Mouse (Mus musculus) limb, embryonic 12.5 days (tissue): ENCODE data around the gene Jade3. TPM values are rescaled to one million over a fixed set of nuclear protein-coding genes. Genes with fewer than 3 reads are reported as not detected.
A peak's percentile ranks its signal among the peaks of the same experiment; 100 is the strongest.
"Not testable (repeated sequence)": the region's sequence is repeated elsewhere in the genome, so short reads cannot be mapped to it uniquely, and the experiment has no call there.

ENCODE experiments used
- ATAC-seq: fragments of 200-750 bp; cut with Nextera tagmentation; 2 replicates; pipeline ENCODE4 v1.8.0; 2017; ENCODE audit warnings: low read depth, moderate TSS enrichment; ENCODE audit not compliant: insufficient number of reproducible peaks, insufficient read depth, low FRiP score, low TSS enrichment
- H3K27ac ChIP-seq: fragments of 300-500 bp; sonication (generic); 2 replicates; pipeline ENCODE4 v1.5.1; 2016; ENCODE audit warnings: mild to moderate bottlenecking, moderate library complexity
- H3K27me3 ChIP-seq: fragments of 300-500 bp; sonication (generic); 2 replicates; pipeline ENCODE4 v1.6.1; 2016; ENCODE audit warnings: mild to moderate bottlenecking, moderate library complexity
- H3K36me3 ChIP-seq: fragments of 300-500 bp; sonication (generic); 2 replicates; pipeline ENCODE4 v1.6.1; 2016; ENCODE audit warnings: mild to moderate bottlenecking, moderate library complexity
- H3K4me1 ChIP-seq: fragments of 300-500 bp; sonication (generic); replicated peaks from 2 replicates; pipeline ENCODE4 v1.6.1; 2016
- H3K4me2 ChIP-seq: fragments of 300-500 bp; sonication (generic); 2 replicates; pipeline ENCODE4 v1.6.1; 2016; ENCODE audit warnings: mild to moderate bottlenecking, moderate library complexity
- H3K4me3 ChIP-seq: fragments of 300-500 bp; sonication (generic); replicated peaks from 2 replicates; pipeline ENCODE4 v1.5.1; 2016; ENCODE audit warnings: mild to moderate bottlenecking
- H3K9ac ChIP-seq: fragments of 300-500 bp; sonication (generic); replicated peaks from 2 replicates; pipeline ENCODE4 v1.6.1; 2016; ENCODE audit warnings: mild to moderate bottlenecking, moderate library complexity
- H3K9me3 ChIP-seq: fragments of 300-500 bp; sonication (generic); 2 replicates; pipeline ENCODE4 v1.6.1; 2016; ENCODE audit warnings: mild to moderate bottlenecking, moderate library complexity
- WGBS: fragments of 180-500 bp; shearing (Covaris S2); methylation state at CpG from one replicate; pipeline ENCODE4 v1.1.7; 2016; 5-methylcytosine and 5-hydroxymethylcytosine counted together
- polyA plus RNA-seq: library from polyadenylated mRNA; unstranded; fragments of >200 nt; fragmentation: Nextera tagmentation; extraction: Ambion mirVana; gene quantifications from 2 replicates; pipeline ENCODE4 v1.2.1, GENCODE M21; 2016

Jade3 gene
- 10.2 and 10.5 TPM in 2 replicates for polyA plus RNA-seq

DNA sequence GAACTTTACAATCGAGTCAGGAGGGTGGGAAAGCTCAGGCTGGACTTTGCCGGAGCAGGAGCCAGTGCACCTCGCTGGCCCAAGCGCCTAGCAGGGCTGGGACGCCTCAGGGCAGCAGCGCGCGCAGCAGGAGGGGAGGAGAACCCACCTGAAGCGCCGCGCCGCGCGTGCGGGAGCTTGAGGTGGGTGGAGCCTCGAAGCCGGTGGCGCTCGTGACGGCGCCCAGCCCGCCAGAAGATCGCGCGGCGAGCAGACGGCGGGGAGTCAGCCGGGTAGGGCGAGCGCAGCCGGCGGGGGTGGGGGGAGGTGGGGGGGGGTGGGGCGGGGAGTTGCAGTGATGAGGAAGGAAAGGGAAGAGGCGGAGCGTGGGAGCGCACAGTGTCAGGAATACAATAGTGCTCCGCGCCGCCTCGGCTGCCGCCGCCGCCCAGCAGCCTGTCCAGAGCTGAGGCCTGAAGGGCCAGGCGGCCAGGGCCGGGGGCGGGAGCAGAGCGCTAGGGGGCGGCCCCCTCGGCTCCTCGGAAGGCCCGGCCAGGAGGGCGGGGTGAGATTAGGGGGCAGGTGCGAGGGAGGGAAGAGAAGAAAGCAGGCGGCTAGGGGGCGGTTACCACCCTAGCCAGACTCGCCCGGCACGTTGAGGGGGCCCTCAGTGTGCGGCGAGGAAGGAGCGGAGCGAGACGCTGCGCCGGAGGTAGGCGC, at the start of gene Jade3:
Gene Jade3 (plus strand): TSS at position 549 of the 699 bp plus-strand sequence.
- peak within 1 kb of the TSS; percentile 58 for H3K4me2 ChIP-seq
- no peaks in the 10 kb centered on the region for H3K27me3 ChIP-seq
- ATAC-seq: peak; percentile 98
- H3K4me3 ChIP-seq: peak within 1 kb of the TSS; percentile 60
- no peaks in the 10 kb centered on the region; the same call in 1 of the 2 replicates for H3K36me3 ChIP-seq
- no peaks in the 10 kb centered on the region for H3K9me3 ChIP-seq
- WGBS: 17% methylated on average over 50 of the region's 67 CpGs
- peak within 1 kb of the TSS; percentile 73 for H3K9ac ChIP-seq
- peaks cover 6% of the 10 kb centered on the region; the same call in 1 of the 2 replicates for H3K4me1 ChIP-seq
- H3K27ac ChIP-seq: peak within 1 kb of the TSS; percentile 88

DNA sequence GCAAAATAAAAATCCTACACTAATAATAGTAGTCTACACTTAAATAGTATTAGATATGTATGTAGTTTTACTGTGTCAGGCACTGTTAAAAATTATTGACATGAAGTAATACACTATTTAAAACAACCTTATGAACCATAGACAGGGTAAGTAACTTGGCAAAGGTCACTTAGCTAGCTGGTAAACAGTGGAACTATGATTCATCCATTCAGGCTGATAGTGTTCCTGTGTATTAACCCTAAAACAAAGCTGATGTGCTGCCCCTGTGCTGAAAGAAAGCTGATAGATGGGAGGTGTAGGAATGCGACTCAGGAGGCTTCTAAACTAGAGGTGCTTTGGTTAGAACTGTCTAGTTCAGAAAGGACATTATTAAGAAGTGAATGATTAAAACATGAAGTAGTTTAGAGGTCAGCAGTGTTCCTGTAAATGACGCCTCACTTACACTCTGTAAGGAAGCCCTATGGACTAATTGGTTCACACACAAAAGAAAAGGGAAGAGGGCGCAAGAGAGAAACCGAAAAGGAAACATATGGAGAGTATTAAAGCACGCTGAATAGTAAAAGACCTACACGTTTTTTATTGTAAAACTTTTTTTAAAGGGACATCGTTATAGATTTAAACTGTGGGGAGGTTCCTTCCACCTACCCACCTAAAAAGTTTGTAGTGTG, 46.0 kb upstream of the Jade3 start:
- H3K27ac ChIP-seq: no peak overlapping the region
- no peak for ATAC-seq
- H3K4me1 ChIP-seq: no peaks in the 10 kb centered on the region
- peaks cover 5% of the 10 kb centered on the region; the same call in 1 of the 2 replicates for H3K36me3 ChIP-seq
- H3K4me2 ChIP-seq: no peak overlapping the region
- no peaks in the 10 kb centered on the region for H3K27me3 ChIP-seq
- H3K4me3 ChIP-seq: no peak overlapping the region
- WGBS: 41% methylated on average over 7 of the region's 7 CpGs
- no peaks in the 10 kb centered on the region for H3K9me3 ChIP-seq
- no peak overlapping the region for H3K9ac ChIP-seq

DNA sequence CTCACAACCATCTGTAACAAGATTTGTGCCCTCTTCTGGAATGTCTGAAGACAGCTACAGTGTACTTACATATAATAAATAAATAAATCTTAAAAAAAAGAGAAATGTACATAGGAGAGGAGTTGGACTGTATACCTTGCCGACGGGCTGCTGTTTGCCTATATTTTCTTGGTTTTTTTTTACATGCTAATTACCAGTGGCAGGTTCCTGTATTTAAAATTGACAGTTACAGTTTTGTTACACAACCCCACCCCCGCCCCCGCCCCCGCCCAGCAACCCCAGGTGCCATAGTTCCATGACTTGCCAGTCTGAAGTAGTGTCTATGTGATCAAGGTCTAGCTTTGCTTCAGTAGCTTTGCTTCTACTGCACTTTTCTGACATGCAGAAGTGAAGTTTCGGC, 43.2 kb upstream of the Jade3 start:
- no peak overlapping the region for H3K4me2 ChIP-seq
- no peak overlapping the region for H3K9ac ChIP-seq
- H3K36me3 ChIP-seq: peaks cover 5% of the 10 kb centered on the region; the same call in 1 of the 2 replicates
- H3K27ac ChIP-seq: no peak overlapping the region
- no peaks in the 10 kb centered on the region for H3K27me3 ChIP-seq
- no peaks in the 10 kb centered on the region for H3K9me3 ChIP-seq
- 88% methylated on average over 6 of the region's 6 CpGs for WGBS
- no peaks in the 10 kb centered on the region for H3K4me1 ChIP-seq
- no peak for ATAC-seq
- no peak overlapping the region for H3K4me3 ChIP-seq

- no peak for ATAC-seq
- H3K9me3 ChIP-seq: no peaks in the 10 kb centered on the region
- 81% methylated on average over 3 of the region's 3 CpGs for WGBS
- no peak overlapping the region for H3K4me3 ChIP-seq
- no peak overlapping the region for H3K27ac ChIP-seq
- H3K36me3 ChIP-seq: peaks cover 5% of the 10 kb centered on the region; the same call in 1 of the 2 replicates
- no peaks in the 10 kb centered on the region for H3K27me3 ChIP-seq
- no peak overlapping the region for H3K4me2 ChIP-seq
- no peak overlapping the region for H3K9ac ChIP-seq
- no peaks in the 10 kb centered on the region for H3K4me1 ChIP-seq
Observed at GRCm38 (mm10) chrX:20387006-20387405, 38.5 kb upstream of the Jade3 start.

DNA sequence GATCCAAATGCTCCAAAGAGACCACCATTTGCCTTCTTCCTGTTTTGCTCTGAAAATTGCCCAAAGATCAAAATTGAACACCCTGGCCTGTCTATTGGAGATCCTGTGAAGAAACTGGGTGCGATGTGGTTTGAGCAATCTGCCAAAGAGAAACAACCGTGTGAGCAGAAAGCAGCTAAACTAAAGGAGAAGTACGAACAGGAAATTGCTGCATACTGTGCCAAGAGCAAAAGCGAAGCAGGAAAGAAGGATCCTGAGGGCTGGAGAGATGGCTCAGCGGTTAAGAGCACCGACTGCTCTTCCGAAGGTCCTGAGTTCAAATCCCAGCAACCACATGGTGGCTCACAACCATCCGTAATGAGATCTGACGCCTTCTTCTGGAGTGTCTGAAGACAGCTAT, 33.5 kb upstream of the Jade3 start:
- H3K9me3 ChIP-seq, ATAC-seq: not testable (repeated sequence)

DNA sequence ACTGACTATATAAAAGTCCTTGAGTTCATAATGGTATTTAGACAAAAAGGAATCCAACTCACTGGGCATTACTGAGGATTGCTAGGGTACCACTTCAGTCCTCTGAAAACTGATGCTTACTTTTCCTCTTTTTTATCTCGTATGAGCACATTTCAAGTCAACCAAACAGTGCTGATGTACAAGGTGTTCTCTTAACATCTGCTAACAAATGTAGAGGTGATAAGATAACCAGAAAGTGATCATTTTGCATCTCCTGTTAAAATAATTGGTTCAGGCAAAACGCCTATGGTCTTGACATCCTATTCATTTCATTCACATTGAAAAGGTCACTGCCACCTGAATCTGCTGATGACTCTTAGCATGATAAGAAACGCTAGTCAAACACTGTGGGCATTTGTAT, 32.5 kb upstream of the Jade3 start:
- Histone ChIP-seq H3K9ac (no peak overlapping the region), H3K4me2 (no peak overlapping the region), H3K36me3 (no peaks in the 10 kb centered on the region), H3K27me3 (no peaks in the 10 kb centered on the region), H3K9me3 (no peaks in the 10 kb centered on the region), H3K27ac (no peak overlapping the region), H3K4me3 (no peak overlapping the region), H3K4me1 (no peaks in the 10 kb centered on the region)
- ATAC-seq: no peak
- 77% methylated on average over 3 of the region's 3 CpGs for WGBS

More for the DNA sequence above, 33.5 kb upstream of the Jade3 start:
- H3K4me2 ChIP-seq, H3K4me3 ChIP-seq, H3K4me1 ChIP-seq, H3K9ac ChIP-seq, H3K27ac ChIP-seq, H3K36me3 ChIP-seq, H3K27me3 ChIP-seq: not testable (repeated sequence)
- 93% methylated on average over 9 of the region's 9 CpGs for WGBS

DNA sequence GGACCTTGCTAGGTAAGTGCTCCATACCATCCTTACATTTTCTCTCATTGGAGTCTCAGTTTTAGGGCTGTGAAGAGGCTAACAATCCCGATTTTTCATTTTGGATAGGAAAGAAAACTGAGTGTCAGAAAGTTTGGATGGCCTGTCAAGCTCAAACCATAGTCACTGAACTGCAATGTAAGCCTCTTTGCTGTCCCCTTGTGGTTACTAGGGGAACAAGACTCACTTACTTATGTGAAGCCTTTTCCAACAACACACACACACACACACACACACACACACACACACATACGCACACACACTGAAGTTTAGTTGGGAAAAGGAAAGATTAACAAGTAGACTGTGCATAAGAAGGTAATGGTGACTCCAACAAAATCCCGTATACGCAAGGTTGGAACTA, 21.4 kb upstream of the Jade3 start:
- H3K27me3 ChIP-seq: no peaks in the 10 kb centered on the region
- 79% methylated on average over 4 of the region's 4 CpGs for WGBS
- no peaks in the 10 kb centered on the region for H3K9me3 ChIP-seq
- no peak overlapping the region for H3K4me2 ChIP-seq
- H3K4me3 ChIP-seq: no peak overlapping the region
- ATAC-seq: no peak
- no peaks in the 10 kb centered on the region for H3K4me1 ChIP-seq
- H3K27ac ChIP-seq: no peak overlapping the region
- H3K9ac ChIP-seq: no peak overlapping the region
- no peaks in the 10 kb centered on the region for H3K36me3 ChIP-seq

- no peak for ATAC-seq
Observed at GRCm38 (mm10) chrX:20406909-20407308, 18.6 kb upstream of the Jade3 start.

DNA sequence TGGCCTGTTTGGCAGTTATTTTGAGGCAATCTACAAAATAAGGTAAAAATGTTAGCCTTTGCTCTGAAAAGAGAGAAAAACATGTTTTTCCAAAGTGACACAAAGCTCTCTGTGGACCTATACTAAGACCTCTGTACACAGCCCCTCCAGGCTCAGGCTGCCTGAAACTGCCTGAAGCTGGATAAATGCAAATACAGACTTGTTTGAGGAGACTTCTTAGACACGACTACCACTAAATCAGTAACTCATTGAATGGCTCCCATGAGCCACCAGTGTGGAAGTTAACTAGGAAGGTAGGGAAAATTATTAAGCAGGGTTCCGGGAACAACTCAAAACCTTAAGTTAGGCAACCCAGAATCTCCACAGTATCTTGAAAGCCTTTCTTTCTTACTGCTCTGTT, 17.8 kb upstream of the Jade3 start:
- Histone ChIP-seq H3K36me3 (no peaks in the 10 kb centered on the region), H3K4me2 (no peak overlapping the region), H3K4me3 (no peak overlapping the region), H3K9ac (no peak overlapping the region), H3K27me3 (no peaks in the 10 kb centered on the region), H3K9me3 (no peaks in the 10 kb centered on the region), H3K27ac (no peak overlapping the region), H3K4me1 (no peaks in the 10 kb centered on the region)
- ATAC-seq: no peak
- 87% methylated on average over 2 of the region's 2 CpGs for WGBS

More at GRCm38 (mm10) chrX:20406909-20407308, 18.6 kb upstream of the Jade3 start:
- Histone ChIP-seq H3K4me2 (no peak overlapping the region), H3K27ac (no peak overlapping the region), H3K4me1 (no peaks in the 10 kb centered on the region), H3K36me3 (no peaks in the 10 kb centered on the region), H3K9ac (no peak overlapping the region), H3K4me3 (no peak overlapping the region), H3K27me3 (no peaks in the 10 kb centered on the region), H3K9me3 (no peaks in the 10 kb centered on the region)
- 89% methylated on average over 2 of the region's 2 CpGs for WGBS

DNA sequence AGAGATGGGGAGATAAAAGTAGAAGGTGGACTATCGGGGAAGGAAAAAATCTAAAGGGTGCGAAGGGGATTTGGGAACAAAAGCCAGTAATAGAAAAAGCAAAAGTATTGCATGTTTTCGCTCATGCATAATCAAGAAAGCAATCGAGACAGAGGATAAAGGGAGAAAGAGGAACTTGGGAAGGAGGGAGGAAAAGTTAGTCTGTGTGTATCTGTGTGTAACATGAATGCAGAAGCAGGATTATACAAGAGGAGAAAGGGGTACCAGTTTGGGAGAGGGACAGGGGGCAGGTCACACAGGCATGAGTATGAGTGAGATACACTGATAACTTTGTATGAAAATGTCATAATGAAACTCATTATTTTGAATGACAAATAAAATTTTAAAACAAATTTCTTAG, 14.1 kb upstream of the Jade3 start:
- H3K27ac ChIP-seq: no peak overlapping the region
- 88% methylated on average over 4 of the region's 4 CpGs for WGBS
- no peaks in the 10 kb centered on the region for H3K9me3 ChIP-seq
- H3K27me3 ChIP-seq: no peaks in the 10 kb centered on the region
- no peaks in the 10 kb centered on the region for H3K36me3 ChIP-seq
- no peak for ATAC-seq
- no peak overlapping the region for H3K4me2 ChIP-seq
- no peaks in the 10 kb centered on the region for H3K4me1 ChIP-seq
- H3K4me3 ChIP-seq: no peak overlapping the region
- H3K9ac ChIP-seq: no peak overlapping the region

DNA sequence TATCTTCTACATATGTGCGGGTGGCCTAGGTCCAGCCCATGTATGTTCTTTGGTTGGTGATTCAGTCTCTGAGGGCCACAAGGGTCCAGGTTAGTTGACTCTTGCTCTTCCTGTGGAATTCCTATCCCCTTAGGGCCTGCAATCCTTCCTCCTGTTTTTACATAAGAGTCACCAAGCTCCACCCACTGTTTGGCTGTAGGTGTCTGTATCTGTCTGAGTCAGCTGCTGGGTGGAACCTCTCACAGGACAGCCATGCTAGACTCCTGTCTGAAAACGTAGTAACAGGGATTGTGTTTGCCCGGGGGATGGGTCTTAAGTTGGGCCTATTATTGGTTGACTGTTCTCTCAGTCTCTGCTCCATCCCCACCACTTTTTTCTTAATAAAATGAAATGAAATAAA, 13.3 kb upstream of the Jade3 start:
- Histone ChIP-seq H3K27ac (no peak overlapping the region), H3K4me3 (no peak overlapping the region), H3K4me1 (no peaks in the 10 kb centered on the region), H3K4me2 (no peak overlapping the region), H3K36me3 (no peaks in the 10 kb centered on the region), H3K9ac (no peak overlapping the region), H3K9me3 (no peaks in the 10 kb centered on the region), H3K27me3 (no peaks in the 10 kb centered on the region)
- WGBS: 77% methylated on average over 3 of the region's 3 CpGs
- ATAC-seq: no peak
